Mouse (Mus musculus) limb, embryonic 14.5 days (tissue): ENCODE measurements around the gene Usp10. TPM values are rescaled to one million over a fixed set of nuclear protein-coding genes. Genes with fewer than 3 reads are reported as not detected.

Experiments used
- ATAC-seq: fragments of 200-750 bp; cut with Nextera tagmentation; 2 replicates; pipeline ENCODE4 v1.8.0; 2017; ENCODE audit warnings: low read depth, moderate number of reproducible peaks, moderate TSS enrichment; ENCODE audit not compliant: low FRiP score
- DNase-seq: peaks from one replicate; pipeline ENCODE4 v3.0.0-alpha.2; 2015; ENCODE audit warnings: low spot score
- H3K27ac ChIP-seq: fragments of 300-500 bp; sonication (generic); replicated peaks from 2 replicates; pipeline ENCODE4 v1.5.1; 2014; ENCODE audit warnings: low read depth, mild to moderate bottlenecking, low read length, moderate library complexity, mixed read lengths
- H3K27me3 ChIP-seq: fragments of 300-500 bp; sonication (generic); 2 replicates; pipeline ENCODE4 v1.6.1; 2014; ENCODE audit warnings: low read length, mixed read lengths; ENCODE audit not compliant: control insufficient read depth, insufficient read depth
- H3K36me3 ChIP-seq: fragments of 300-500 bp; sonication (generic); 2 replicates; pipeline ENCODE4 v1.6.1; 2014; ENCODE audit warnings: mild to moderate bottlenecking, low read length, moderate library complexity, mixed read lengths; ENCODE audit not compliant: control insufficient read depth, insufficient read depth
- H3K4me1 ChIP-seq: fragments of 300-500 bp; sonication (generic); 2 replicates; pipeline ENCODE4 v1.6.1; 2014; ENCODE audit warnings: antibody characterized with exemption, low read length, mixed read lengths; ENCODE audit not compliant: control insufficient read depth, insufficient read depth
- H3K4me2 ChIP-seq: fragments of 300-500 bp; sonication (generic); replicated peaks from 2 replicates; pipeline ENCODE4 v1.6.1; 2014; ENCODE audit warnings: low read depth, mild to moderate bottlenecking, low read length, moderate library complexity; ENCODE audit not compliant: severe bottlenecking
- H3K4me3 ChIP-seq: fragments of 300-500 bp; sonication (generic); replicated peaks from 2 replicates; pipeline ENCODE4 v1.5.1; 2014; ENCODE audit warnings: low read length
- H3K9ac ChIP-seq: fragments of 300-500 bp; sonication (generic); 2 replicates; pipeline ENCODE4 v1.6.1; 2014; ENCODE audit warnings: mild to moderate bottlenecking, low read depth, low read length, moderate library complexity; ENCODE audit not compliant: severe bottlenecking
- H3K9me3 ChIP-seq: fragments of 300-500 bp; sonication (generic); 2 replicates; pipeline ENCODE4 v1.6.1; 2016; ENCODE audit warnings: low read length; ENCODE audit not compliant: control insufficient read depth
- POLR2A ChIP-seq: fragments of 200-500 bp; IDR thresholded peaks from 2 replicates; pipeline ENCODE4 v1.8.0; 2012; ENCODE audit warnings: inconsistent platforms, mild to moderate bottlenecking, moderate library complexity, borderline replicate concordance; ENCODE audit not compliant: insufficient read depth, insufficient read length; ENCODE audit errors: extremely low read depth
- WGBS: fragments of 180-500 bp; shearing (Covaris S2); extraction: QIAGEN DNeasy Blood & Tissue Kit; methylation state at CpG from one replicate; pipeline ENCODE4 v1.1.7; 2014; 5-methylcytosine and 5-hydroxymethylcytosine counted together
- polyA plus RNA-seq, 2 experiments: library from polyadenylated mRNA; depleted of rRNA in 1 of 2; stranded (reverse) in 1 of 2; unstranded in 1 of 2; fragments of >200 nt; fragmentation: Nextera tagmentation in 1 of 2; extraction: Ambion mirVana in 1 of 2; gene quantifications; 2 replicates each; pipeline versions ENCODE4 v1.2.1 to v1.2.3; 2012 to 2014

The Usp10 gene
- polyA plus RNA-seq, 2 experiments: 95.9 to 131 TPM

DNA sequence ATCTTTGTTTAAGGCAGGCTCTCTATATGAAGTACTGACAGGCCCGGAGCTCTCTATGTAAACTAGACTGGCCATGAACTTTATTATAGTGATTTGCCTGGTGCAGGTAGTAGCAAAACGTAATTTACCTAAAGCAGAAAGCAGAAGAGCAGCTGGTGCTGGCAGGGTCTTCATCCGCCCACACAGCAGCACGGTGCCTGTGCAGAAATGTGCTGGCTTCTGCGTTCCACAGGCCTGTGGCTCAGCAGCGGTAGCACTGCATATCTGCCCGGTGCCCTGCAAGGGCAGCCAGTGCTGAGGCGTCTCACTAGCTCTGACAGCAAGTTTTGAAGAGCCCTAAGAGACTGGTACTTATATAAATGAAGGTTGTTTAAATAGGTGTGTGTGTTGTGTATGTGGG, 45.2 kb downstream of the Usp10 start:
- Histone ChIP-seq H3K27ac (no peak overlapping the region; the same call in 1 of the 2 replicates), H3K4me2 (no peak overlapping the region), H3K27me3 (no peaks in the 10 kb centered on the region), H3K9ac (no peak overlapping the region), H3K4me3 (no peak overlapping the region), H3K36me3 (peaks cover 79% of the 10 kb centered on the region), H3K4me1 (peaks cover 10% of the 10 kb centered on the region; the same call in 1 of the 2 replicates), H3K9me3 (no peaks in the 10 kb centered on the region)
- no peak for DNase-seq
- ATAC-seq: no peak
- no peak for TF ChIP-seq POLR2A
- WGBS: 90% methylated on average over 8 of the region's 8 CpGs

- H3K36me3 ChIP-seq: peaks cover 52% of the 10 kb centered on the region
- H3K4me2 ChIP-seq: no peak overlapping the region
- H3K9ac ChIP-seq: no peak overlapping the region
- H3K9me3 ChIP-seq: no peaks in the 10 kb centered on the region
- no peak overlapping the region for H3K27ac ChIP-seq
- no peak overlapping the region for H3K4me3 ChIP-seq
- H3K27me3 ChIP-seq: no peaks in the 10 kb centered on the region
- peaks cover 14% of the 10 kb centered on the region; the same call in 1 of the 2 replicates for H3K4me1 ChIP-seq
- no peak for DNase-seq
- ATAC-seq: no peak
- TF ChIP-seq POLR2A: no peak
- WGBS: 91% methylated on average over 10 of the region's 10 CpGs
Observed at GRCm38 (mm10) chr8:119958076-119958475, 47.9 kb downstream of the Usp10 start.

- ATAC-seq (no peak), DNase-seq (no peak)
- Histone ChIP-seq H3K4me3 (no peak overlapping the region), H3K9ac (no peak overlapping the region), H3K27me3 (no peaks in the 10 kb centered on the region), H3K27ac (peak overlapping the region; percentile 38; the same call in 1 of the 2 replicates), H3K9me3 (no peaks in the 10 kb centered on the region), H3K36me3 (peaks cover 27% of the 10 kb centered on the region), H3K4me1 (peaks cover 19% of the 10 kb centered on the region), H3K4me2 (no peak overlapping the region)
- TF ChIP-seq POLR2A: no peak
- WGBS: 51% methylated on average over 5 of the region's 5 CpGs
Observed at GRCm38 (mm10) chr8:119960531-119961104, 50.5 kb downstream of the Usp10 start.

- H3K4me1 ChIP-seq: peaks cover 10% of the 10 kb centered on the region
- no peak overlapping the region for H3K4me2 ChIP-seq
- no peak for TF ChIP-seq POLR2A
- H3K36me3 ChIP-seq: no peaks in the 10 kb centered on the region
- no peak overlapping the region for H3K4me3 ChIP-seq
- 0 out of 2 replicates have a peak, but pooled peaks cover 2% of the 10 kb centered on the region for H3K9me3 ChIP-seq
- H3K9ac ChIP-seq: no peak overlapping the region
- no peak for ATAC-seq
- no peak for DNase-seq
- no peak overlapping the region for H3K27ac ChIP-seq
- no peaks in the 10 kb centered on the region for H3K27me3 ChIP-seq
- 69% methylated on average over 4 of the region's 4 CpGs for WGBS
Observed at GRCm38 (mm10) chr8:119964859-119965258, 54.7 kb downstream of the Usp10 start.

DNA sequence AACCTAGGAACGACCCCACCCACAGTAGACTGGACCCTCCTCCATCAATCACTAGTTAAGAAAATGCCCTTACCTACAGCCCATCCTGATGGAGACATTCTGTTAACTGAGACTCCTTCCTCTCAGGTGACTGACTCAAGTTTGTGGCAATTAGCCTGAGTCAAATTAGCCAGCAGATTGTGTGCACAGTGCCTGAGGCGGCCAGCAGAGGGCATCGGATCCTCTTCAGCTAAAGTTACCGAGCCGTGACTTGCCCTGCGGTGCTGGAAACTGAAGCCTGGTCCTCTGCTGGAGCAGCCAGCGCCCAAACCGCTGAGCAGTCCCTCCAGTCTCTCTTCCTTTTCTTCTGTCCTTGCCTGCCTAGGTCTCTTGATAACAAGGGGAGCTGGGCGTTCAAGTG, 57.3 kb downstream of the Usp10 start:
- H3K27me3 ChIP-seq: no peaks in the 10 kb centered on the region
- H3K27ac ChIP-seq: no peak overlapping the region
- ATAC-seq: no peak
- no peak overlapping the region for H3K9ac ChIP-seq
- no peak for DNase-seq
- TF ChIP-seq POLR2A: no peak
- no peak overlapping the region for H3K4me3 ChIP-seq
- 0 out of 2 replicates have a peak, but pooled peaks cover 2% of the 10 kb centered on the region for H3K9me3 ChIP-seq
- H3K4me2 ChIP-seq: no peak overlapping the region
- 88% methylated on average over 9 of the region's 9 CpGs for WGBS
- peaks cover 5% of the 10 kb centered on the region; the same call in 1 of the 2 replicates for H3K4me1 ChIP-seq
- H3K36me3 ChIP-seq: no peaks in the 10 kb centered on the region
